Mouse (Mus musculus) hindbrain, embryonic 11.5 days (tissue): ENCODE data around the gene Ppp3cb. TPM values are rescaled to one million over a fixed set of nuclear protein-coding genes. Genes with fewer than 3 reads are reported as not detected.
"Not testable (repeated sequence)": the region's sequence is repeated elsewhere in the genome, so short reads cannot be mapped to it uniquely, and the experiment has no call there.

Experiments used
- ATAC-seq: fragments of 200-750 bp; cut with Nextera tagmentation; 2 replicates; pipeline ENCODE4 v1.8.0; 2017; ENCODE audit warnings: mild to moderate bottlenecking, moderate TSS enrichment, moderate library complexity; ENCODE audit not compliant: low FRiP score
- DNase-seq: peaks from one replicate; pipeline ENCODE4 v3.0.0-alpha.2; 2015; ENCODE audit warnings: low spot score
- H3K27ac ChIP-seq: fragments of 300-500 bp; sonication (generic); 2 replicates; pipeline ENCODE4 v1.5.1; 2014; ENCODE audit warnings: mild to moderate bottlenecking, low read depth, low read length
- H3K27me3 ChIP-seq: fragments of 300-500 bp; sonication (generic); 2 replicates; pipeline ENCODE4 v1.6.1; 2014; ENCODE audit warnings: mild to moderate bottlenecking, low read length, moderate library complexity, mixed read lengths; ENCODE audit not compliant: control insufficient read depth, insufficient read depth
- H3K36me3 ChIP-seq: fragments of 300-500 bp; sonication (generic); 2 replicates; pipeline ENCODE4 v1.6.1; 2014; ENCODE audit warnings: mild to moderate bottlenecking, low read length, moderate library complexity, mixed read lengths; ENCODE audit not compliant: control insufficient read depth, insufficient read depth
- H3K4me1 ChIP-seq: fragments of 300-500 bp; sonication (generic); replicated peaks from 2 replicates; pipeline ENCODE4 v1.6.1; 2014; ENCODE audit warnings: low read length, mixed read lengths; ENCODE audit not compliant: control insufficient read depth, insufficient read depth
- H3K4me2 ChIP-seq: fragments of 300-500 bp; sonication (generic); replicated peaks from 2 replicates; pipeline ENCODE4 v1.6.1; 2014; ENCODE audit warnings: mild to moderate bottlenecking, low read depth, low read length
- H3K4me3 ChIP-seq: fragments of 300-500 bp; sonication (generic); 2 replicates; pipeline ENCODE4 v1.5.1; 2014; ENCODE audit warnings: low read depth, low read length
- H3K9ac ChIP-seq: fragments of 300-500 bp; sonication (generic); 2 replicates; pipeline ENCODE4 v1.6.1; 2014; ENCODE audit warnings: low read depth, low read length
- H3K9me3 ChIP-seq: fragments of 300-500 bp; sonication (generic); 2 replicates; pipeline ENCODE4 v1.6.1; 2016; ENCODE audit warnings: low read length; ENCODE audit not compliant: control insufficient read depth
- WGBS: fragments of 180-500 bp; shearing (Covaris S2); extraction: QIAGEN DNeasy Blood & Tissue Kit; methylation state at CpG from one replicate; pipeline ENCODE4 v1.1.7; 2014; 5-methylcytosine and 5-hydroxymethylcytosine counted together
- polyA plus RNA-seq: library from polyadenylated mRNA; unstranded; fragments of >200 nt; fragmentation: Nextera tagmentation; extraction: Ambion mirVana; gene quantifications from 2 replicates; pipeline ENCODE4 v1.2.1, GENCODE M21; 2014

Ppp3cb gene
- 67.0 and 67.2 TPM in 2 replicates for polyA plus RNA-seq

GRCm38 (mm10) chr14:20546415-20546814, at the start of gene Ppp3cb:
Ppp3cb (minus strand) TSS chr14:20546573.
- Histone ChIP-seq H3K27ac (peak within 1 kb of the TSS; percentile 98), H3K9ac (peak within 1 kb of the TSS; percentile 96), H3K4me2 (peak within 1 kb of the TSS; percentile 31), H3K9me3 (no peaks in the 10 kb centered on the region), H3K27me3 (no peaks in the 10 kb centered on the region), H3K4me1 (no peaks in the 10 kb centered on the region), H3K36me3 (0 out of 2 replicates have a peak, but pooled peaks cover 4% of the 10 kb centered on the region), H3K4me3 (peak within 1 kb of the TSS; percentile 95)
- 0% methylated on average over 25 of the region's 29 CpGs for WGBS
- peak; percentile 93 for ATAC-seq
- peak; percentile 92 for DNase-seq

GRCm38 (mm10) chr14:20595781-20596180, 49.4 kb upstream of the Ppp3cb start:
- Histone ChIP-seq H3K4me2 (no peak overlapping the region), H3K27ac (no peak overlapping the region), H3K27me3 (no peaks in the 10 kb centered on the region), H3K36me3 (no peaks in the 10 kb centered on the region), H3K4me3 (no peak overlapping the region), H3K4me1 (peaks cover 3% of the 10 kb centered on the region; the same call in 1 of the 2 replicates), H3K9ac (no peak overlapping the region), H3K9me3 (no peaks in the 10 kb centered on the region)
- 39% methylated on average over 3 of the region's 3 CpGs for WGBS
- peak; percentile 5 for DNase-seq
- no peak for ATAC-seq

- WGBS = 91% methylated on average over 5 of the region's 5 CpGs
- Histone ChIP-seq H3K27me3 (no peaks in the 10 kb centered on the region), H3K9me3 (no peaks in the 10 kb centered on the region), H3K4me1 (no peaks in the 10 kb centered on the region), H3K27ac (no peak overlapping the region), H3K4me3 (no peak overlapping the region), H3K4me2 (no peak overlapping the region), H3K36me3 (no peaks in the 10 kb centered on the region), H3K9ac (no peak overlapping the region)
- no peak for DNase-seq
- ATAC-seq = no peak
These were observed 41.1 kb upstream of the Ppp3cb start for GRCm38 (mm10) chr14:20587458-20587857.

GRCm38 (mm10) chr14:20578822-20579407, 32.5 kb upstream of the Ppp3cb start:
- Histone ChIP-seq H3K27me3 (no peaks in the 10 kb centered on the region), H3K9me3 (no peaks in the 10 kb centered on the region), H3K4me3 (no peak overlapping the region), H3K9ac (no peak overlapping the region), H3K27ac (no peak overlapping the region), H3K36me3 (peaks cover 3% of the 10 kb centered on the region; the same call in 1 of the 2 replicates), H3K4me1 (no peaks in the 10 kb centered on the region), H3K4me2 (no peak overlapping the region)
- DNase-seq (no peak), ATAC-seq (no peak)
- WGBS = 66% methylated on average over 6 of the region's 6 CpGs

- H3K9me3 ChIP-seq = no peaks in the 10 kb centered on the region
- no peak overlapping the region for H3K9ac ChIP-seq
- no peaks in the 10 kb centered on the region for H3K27me3 ChIP-seq
- 50% methylated on average over 7 of the region's 7 CpGs for WGBS
- H3K27ac ChIP-seq = no peak overlapping the region
- H3K36me3 ChIP-seq = peaks cover 3% of the 10 kb centered on the region; the same call in 1 of the 2 replicates
- H3K4me3 ChIP-seq = no peak overlapping the region
- DNase-seq (peak; percentile 74), ATAC-seq (no peak)
- no peaks in the 10 kb centered on the region for H3K4me1 ChIP-seq
- H3K4me2 ChIP-seq = no peak overlapping the region
These were observed 29.8 kb upstream of the Ppp3cb start for GRCm38 (mm10) chr14:20576179-20576578.

- H3K4me1 ChIP-seq, DNase-seq, H3K4me2 ChIP-seq, H3K9ac ChIP-seq, H3K27ac ChIP-seq, H3K36me3 ChIP-seq, H3K9me3 ChIP-seq, ATAC-seq, H3K4me3 ChIP-seq, H3K27me3 ChIP-seq: not testable (repeated sequence)
- WGBS = 95% methylated on average over 3 of the region's 3 CpGs
These were observed 26.8 kb upstream of the Ppp3cb start for GRCm38 (mm10) chr14:20573196-20573595.

GRCm38 (mm10) chr14:20565256-20566021, 19.1 kb upstream of the Ppp3cb start:
- ATAC-seq (no peak), DNase-seq (no peak)
- H3K9me3 ChIP-seq = no peaks in the 10 kb centered on the region
- H3K9ac ChIP-seq = no peak overlapping the region
- no peak overlapping the region for H3K4me3 ChIP-seq
- WGBS = 85% methylated on average over 9 of the region's 9 CpGs
- H3K36me3 ChIP-seq = peaks cover 5% of the 10 kb centered on the region; the same call in 1 of the 2 replicates
- H3K4me2 ChIP-seq = no peak overlapping the region
- no peak overlapping the region for H3K27ac ChIP-seq
- no peaks in the 10 kb centered on the region for H3K27me3 ChIP-seq
- H3K4me1 ChIP-seq = no peaks in the 10 kb centered on the region

- 77% methylated on average over 12 of the region's 12 CpGs for WGBS
- H3K27ac ChIP-seq = no peak overlapping the region
- DNase-seq (peak; percentile 7), ATAC-seq (no peak)
- H3K9me3 ChIP-seq = no peaks in the 10 kb centered on the region
- H3K4me3 ChIP-seq = no peak overlapping the region
- no peak overlapping the region for H3K4me2 ChIP-seq
- no peaks in the 10 kb centered on the region for H3K4me1 ChIP-seq
- H3K27me3 ChIP-seq = no peaks in the 10 kb centered on the region
- peaks cover 5% of the 10 kb centered on the region; the same call in 1 of the 2 replicates for H3K36me3 ChIP-seq
- no peak overlapping the region for H3K9ac ChIP-seq
These were observed 18.3 kb upstream of the Ppp3cb start for GRCm38 (mm10) chr14:20564692-20565091.

GRCm38 (mm10) chr14:20561897-20562296, 15.5 kb upstream of the Ppp3cb start:
- no peaks in the 10 kb centered on the region for H3K27me3 ChIP-seq
- DNase-seq = no peak
- ATAC-seq = no peak
- no peak overlapping the region for H3K27ac ChIP-seq
- 92% methylated on average over 5 of the region's 5 CpGs for WGBS
- no peak overlapping the region for H3K4me3 ChIP-seq
- no peaks in the 10 kb centered on the region for H3K4me1 ChIP-seq
- H3K9me3 ChIP-seq = no peaks in the 10 kb centered on the region
- no peak overlapping the region for H3K9ac ChIP-seq
- no peak overlapping the region for H3K4me2 ChIP-seq
- peaks cover 13% of the 10 kb centered on the region for H3K36me3 ChIP-seq
